Mouse (Mus musculus) C3H10T1/2 (cell line): ENCODE results near the gene Zfp326. TPM values are rescaled to one million over a fixed set of nuclear protein-coding genes. Genes with fewer than 3 reads are reported as not detected.

Experiments used
- polyA plus RNA-seq, 2 experiments: library from polyadenylated mRNA; unstranded; fragments of >200 nt; fragmentation: generic; extraction: Trizol; gene quantifications; one replicate each; pipeline ENCODE4 v1.2.1; 2012; ENCODE audit warnings: missing spikeins in 2 of 2

Zfp326 gene
- 1 to 10 TPM; 2.3 to 8.9 TPM for polyA plus RNA-seq

GRCm38 (mm10) chr5:105876068-105876924 lies at the start of gene Zfp326:
Zfp326 (plus strand) TSS chr5:105876565.

Other genes with a start within 250 kb of the Zfp326 start
- 1 to 10 TPM; 3.0 to 9.5 TPM for gene Lrrc8d, start 176.6 kb upstream of the Zfp326 start, polyA plus RNA-seq